Mouse (Mus musculus) heart, embryonic 10.5 days (tissue): ENCODE measurements at regions not wholly inside any gene's neighbourhood (a gene's known extent, or its start where the extent isn't known, plus 50 kb on each side); places are given as distances from the start of the nearest gene placed in this dataset.

ENCODE experiments used
- DNase-seq: peaks from one replicate; pipeline ENCODE4 v3.0.0-alpha.2; 2017; ENCODE audit warnings: low spot score
- H3K27ac ChIP-seq: fragments of 300-500 bp; sonication (generic); 2 replicates; pipeline ENCODE4 v1.5.1; 2016; ENCODE audit warnings: mild to moderate bottlenecking
- H3K27me3 ChIP-seq: fragments of 300-500 bp; sonication (generic); 2 replicates; pipeline ENCODE4 v1.6.1; 2016; ENCODE audit warnings: mild to moderate bottlenecking; ENCODE audit not compliant: poor library complexity, insufficient read depth, severe bottlenecking
- H3K36me3 ChIP-seq: fragments of 300-500 bp; sonication (generic); 2 replicates; pipeline ENCODE4 v1.6.1; 2016; ENCODE audit warnings: mild to moderate bottlenecking, moderate library complexity
- H3K4me1 ChIP-seq: fragments of 300-500 bp; sonication (generic); 2 replicates; pipeline ENCODE4 v1.6.1; 2016; ENCODE audit warnings: mild to moderate bottlenecking
- H3K4me3 ChIP-seq: fragments of 300-500 bp; sonication (generic); 2 replicates; pipeline ENCODE4 v1.5.1; 2016; ENCODE audit warnings: mild to moderate bottlenecking, moderate library complexity
- H3K9me3 ChIP-seq: fragments of 300-500 bp; sonication (generic); 2 replicates; pipeline ENCODE4 v1.6.1; 2016; ENCODE audit warnings: mild to moderate bottlenecking, moderate library complexity
- WGBS: fragments of 180-500 bp; shearing (Covaris S2); methylation state at CpG from one replicate; pipeline ENCODE4 v1.1.7; 2016; 5-methylcytosine and 5-hydroxymethylcytosine counted together

- H3K4me3 ChIP-seq: no peak overlapping the region
- H3K27ac ChIP-seq: no peak overlapping the region
- H3K36me3 ChIP-seq: no peaks in the 10 kb centered on the region
- no peaks in the 10 kb centered on the region for H3K27me3 ChIP-seq
- WGBS: 36% methylated on average over 1 of the region's 1 CpGs
- no peaks in the 10 kb centered on the region for H3K4me1 ChIP-seq
- H3K9me3 ChIP-seq: no peaks in the 10 kb centered on the region
- no peak for DNase-seq
Observed at GRCm38 (mm10) chr17:75877848-75878247, 326.1 kb upstream of the Fam98a start.

- Histone ChIP-seq H3K36me3 (no peaks in the 10 kb centered on the region), H3K9me3 (no peaks in the 10 kb centered on the region), H3K4me1 (no peaks in the 10 kb centered on the region), H3K4me3 (no peak overlapping the region), H3K27ac (no peak overlapping the region), H3K27me3 (no peaks in the 10 kb centered on the region)
- no peak for DNase-seq
- WGBS: 83% methylated on average over 7 of the region's 7 CpGs
Observed at GRCm38 (mm10) chr17:75876895-75877294, 325.1 kb upstream of the Fam98a start.

- Histone ChIP-seq H3K4me3 (no peak overlapping the region), H3K9me3 (no peaks in the 10 kb centered on the region), H3K27ac (no peak overlapping the region), H3K36me3 (no peaks in the 10 kb centered on the region), H3K4me1 (no peaks in the 10 kb centered on the region), H3K27me3 (no peaks in the 10 kb centered on the region)
- no peak for DNase-seq
- 68% methylated on average over 6 of the region's 6 CpGs for WGBS
Observed at GRCm38 (mm10) chr17:75874535-75874934, 322.8 kb upstream of the Fam98a start.

- no peak for DNase-seq
- no peaks in the 10 kb centered on the region for H3K9me3 ChIP-seq
- H3K4me1 ChIP-seq: no peaks in the 10 kb centered on the region
- no peak overlapping the region for H3K27ac ChIP-seq
- WGBS: 76% methylated on average over 2 of the region's 2 CpGs
- no peak overlapping the region for H3K4me3 ChIP-seq
- H3K27me3 ChIP-seq: no peaks in the 10 kb centered on the region
- no peaks in the 10 kb centered on the region for H3K36me3 ChIP-seq
Observed at GRCm38 (mm10) chr17:75870492-75870891, 318.7 kb upstream of the Fam98a start.

GRCm38 (mm10) chr17:75857015-75857414 lies 305.3 kb upstream of the Fam98a start:
- Histone ChIP-seq H3K36me3 (no peaks in the 10 kb centered on the region), H3K9me3 (no peaks in the 10 kb centered on the region), H3K4me3 (no peak overlapping the region), H3K27me3 (no peaks in the 10 kb centered on the region), H3K4me1 (no peaks in the 10 kb centered on the region), H3K27ac (no peak overlapping the region)
- no peak for DNase-seq
- 73% methylated on average over 8 of the region's 8 CpGs for WGBS

GRCm38 (mm10) chr17:75815997-75816626 lies 264.4 kb upstream of the Fam98a start:
- DNase-seq: no peak

GRCm38 (mm10) chr17:75812163-75812562 lies 260.4 kb upstream of the Fam98a start:
- H3K9me3 ChIP-seq: no peaks in the 10 kb centered on the region
- H3K36me3 ChIP-seq: no peaks in the 10 kb centered on the region
- no peak for DNase-seq
- no peaks in the 10 kb centered on the region for H3K27me3 ChIP-seq
- WGBS: 65% methylated on average over 3 of the region's 3 CpGs
- no peaks in the 10 kb centered on the region for H3K4me1 ChIP-seq
- no peak overlapping the region for H3K4me3 ChIP-seq
- H3K27ac ChIP-seq: peak overlapping the region; percentile 52; the same call in 1 of the 2 replicates

More at GRCm38 (mm10) chr17:75815997-75816626, 264.4 kb upstream of the Fam98a start:
- Histone ChIP-seq H3K4me1 (no peaks in the 10 kb centered on the region), H3K27me3 (no peaks in the 10 kb centered on the region), H3K27ac (no peak overlapping the region), H3K36me3 (no peaks in the 10 kb centered on the region), H3K9me3 (no peaks in the 10 kb centered on the region), H3K4me3 (no peak overlapping the region)
- 84% methylated on average over 12 of the region's 12 CpGs for WGBS

GRCm38 (mm10) chr17:75808524-75809326 lies 257.0 kb upstream of the Fam98a start:
- no peaks in the 10 kb centered on the region for H3K36me3 ChIP-seq
- H3K9me3 ChIP-seq: no peaks in the 10 kb centered on the region
- DNase-seq: no peak
- no peak overlapping the region for H3K27ac ChIP-seq
- no peaks in the 10 kb centered on the region for H3K27me3 ChIP-seq
- WGBS: 69% methylated on average over 6 of the region's 6 CpGs
- no peak overlapping the region for H3K4me3 ChIP-seq
- H3K4me1 ChIP-seq: no peaks in the 10 kb centered on the region

GRCm38 (mm10) chr17:75808025-75808424 lies 256.3 kb upstream of the Fam98a start:
- Histone ChIP-seq H3K36me3 (no peaks in the 10 kb centered on the region), H3K4me3 (no peak overlapping the region), H3K9me3 (no peaks in the 10 kb centered on the region), H3K27me3 (no peaks in the 10 kb centered on the region), H3K4me1 (no peaks in the 10 kb centered on the region), H3K27ac (no peak overlapping the region)
- 57% methylated on average over 1 of the region's 1 CpGs for WGBS
- peak; percentile 83 for DNase-seq

- H3K36me3 ChIP-seq: no peaks in the 10 kb centered on the region
- H3K4me3 ChIP-seq: no peak overlapping the region
- DNase-seq: no peak
- H3K9me3 ChIP-seq: no peaks in the 10 kb centered on the region
- WGBS: 75% methylated on average over 1 of the region's 1 CpGs
- H3K27ac ChIP-seq: no peak overlapping the region
- no peaks in the 10 kb centered on the region for H3K4me1 ChIP-seq
- no peaks in the 10 kb centered on the region for H3K27me3 ChIP-seq
Observed at GRCm38 (mm10) chr17:75804358-75804757, 252.6 kb upstream of the Fam98a start.

- WGBS: 89% methylated on average over 3 of the region's 3 CpGs
- Histone ChIP-seq H3K4me1 (no peaks in the 10 kb centered on the region), H3K36me3 (no peaks in the 10 kb centered on the region), H3K27me3 (no peaks in the 10 kb centered on the region), H3K4me3 (no peak overlapping the region), H3K9me3 (no peaks in the 10 kb centered on the region), H3K27ac (no peak overlapping the region)
- no peak for DNase-seq
Observed at GRCm38 (mm10) chr17:75796380-75796779, 244.6 kb upstream of the Fam98a start.

- Histone ChIP-seq H3K4me1 (no peaks in the 10 kb centered on the region), H3K27me3 (no peaks in the 10 kb centered on the region), H3K9me3 (no peaks in the 10 kb centered on the region), H3K4me3 (no peak overlapping the region), H3K27ac (no peak overlapping the region), H3K36me3 (no peaks in the 10 kb centered on the region)
- WGBS: 87% methylated on average over 3 of the region's 3 CpGs
- DNase-seq: no peak
Observed at GRCm38 (mm10) chr17:75795772-75796171, 244.0 kb upstream of the Fam98a start.

GRCm38 (mm10) chr17:75779770-75780169 lies 228.0 kb upstream of the Fam98a start:
- Histone ChIP-seq H3K9me3 (no peaks in the 10 kb centered on the region), H3K36me3 (no peaks in the 10 kb centered on the region), H3K4me3 (no peak overlapping the region), H3K4me1 (no peaks in the 10 kb centered on the region), H3K27ac (no peak overlapping the region), H3K27me3 (no peaks in the 10 kb centered on the region)
- no peak for DNase-seq
- 37% methylated on average over 2 of the region's 2 CpGs for WGBS
